In the genomic region with DNA sequence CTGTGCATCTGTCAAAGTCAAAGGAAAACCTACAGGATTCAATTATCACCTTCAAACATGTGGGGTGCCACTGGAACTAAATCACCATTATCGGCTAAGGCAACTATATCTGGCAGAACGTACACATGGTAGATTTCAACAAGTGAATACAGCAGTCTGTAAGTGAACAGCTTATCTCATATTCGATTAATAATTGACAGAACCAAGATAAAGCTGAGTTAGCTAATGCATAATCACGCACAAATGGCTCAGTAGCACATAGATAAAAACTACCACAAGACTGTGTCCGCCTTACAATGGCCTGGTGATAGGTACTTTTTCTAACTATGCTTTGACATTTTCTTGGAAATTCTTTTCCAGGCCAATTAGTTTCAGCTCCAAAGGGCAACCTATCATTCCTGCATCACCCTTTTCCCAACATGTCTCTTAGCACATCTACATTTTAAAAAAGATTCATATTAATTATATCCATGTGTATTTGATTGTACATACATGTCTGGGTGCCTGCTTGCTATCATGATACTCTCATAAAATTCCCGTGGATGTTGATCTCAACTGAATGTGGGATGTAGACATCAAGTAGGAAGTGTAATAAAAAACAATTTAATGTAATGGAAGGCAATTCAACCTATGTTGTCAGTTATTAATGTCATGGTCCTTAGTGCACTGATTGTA, we compare ENCODE assay signal across 28 mouse cellular contexts.
DNase-seq lines count a peak whose midpoint lies in the region; ATAC-seq and TF ChIP-seq lines count a peak whose summit lies in the region.
"Had no signal": no experiment of that assay in that cellular context is flagged by ENCODE, and none has a peak within 500 bp of the region (broad histone marks: within the 10 kb centered on the region; RNA-seq: fewer than 3 reads in every experiment).

No protein-coding gene starts in this region.

- DNase-seq in liver, embryonic 11.5 days (ENCODE audit: low spot score): no peak
- no peak for DNase-seq in kidney, postnatal 10 days
- DNase-seq in hindbrain, embryonic 10.5 days (ENCODE audit: low spot score): no peak
- DNase-seq in cerebellum, adult 11-12 months: no peak
- DNase-seq: adrenal gland, adult 2 months; adrenal gland, postnatal 14 days; cerebellum, adult 11 months; cerebellum, adult 8-10 months; cerebellum, postnatal 10 days; cerebellum, postnatal 36 days; embryo, embryonic 11 days; gastrocnemius, postnatal 10 days; gastrocnemius, postnatal 36 days; heart, postnatal 10 days; heart, postnatal 36 days had no signal

- H3K36me3 ChIP-seq in liver, embryonic 16.5 days (ENCODE audit: control insufficient read depth, insufficient read depth): no peaks in the 10 kb centered on the region
- no peaks in the 10 kb centered on the region for H3K36me3 ChIP-seq in liver, embryonic 11.5 days (ENCODE audit: control insufficient read depth, insufficient read depth, low read length)
- no peaks in the 10 kb centered on the region for H3K36me3 ChIP-seq in intestine, embryonic 15.5 days
- H3K36me3 ChIP-seq in intestine, postnatal 0 days (ENCODE audit: control insufficient read depth, insufficient read depth): no peaks in the 10 kb centered on the region
- H3K36me3 ChIP-seq in stomach, embryonic 16.5 days (ENCODE audit: control insufficient read depth, insufficient read depth, low read length): no peaks in the 10 kb centered on the region
- H3K36me3 ChIP-seq in hindbrain, embryonic 10.5 days: no peaks in the 10 kb centered on the region
- H3K36me3 ChIP-seq: embryonic facial prominence, embryonic 10.5 days; embryonic facial prominence, embryonic 13.5 days; forebrain, embryonic 12.5 days; heart, embryonic 12.5 days; heart, embryonic 15.5 days; hindbrain, embryonic 15.5 days had no signal

- WGBS in liver, embryonic 16.5 days (ENCODE audit: insufficient replicate concordance): 53% methylated on average over 6 of the region's 6 CpGs
- WGBS in liver, embryonic 11.5 days: 55% methylated on average over 6 of the region's 6 CpGs
- 59% methylated on average over 6 of the region's 6 CpGs for WGBS in intestine, embryonic 15.5 days
- 45% methylated on average over 6 of the region's 6 CpGs for WGBS in intestine, postnatal 0 days
- 60% methylated on average over 6 of the region's 6 CpGs for WGBS in stomach, embryonic 16.5 days
- 90% methylated on average over 6 of the region's 6 CpGs for WGBS in hindbrain, embryonic 10.5 days

- peak; percentile 21; the same call in 1 of the 2 replicates for ATAC-seq in liver, embryonic 16.5 days (ENCODE audit: low read depth)
- ATAC-seq in liver, embryonic 11.5 days (replicated peaks; ENCODE audit: low FRiP score): no peak
- ATAC-seq in intestine, embryonic 15.5 days: peak; percentile 97
- ATAC-seq in intestine, postnatal 0 days: peak; percentile 97
- peak; percentile 92 for ATAC-seq in stomach, embryonic 16.5 days (ENCODE audit: insufficient read depth, low FRiP score)
- ATAC-seq: CD4-positive, CD25-positive, alpha-beta regulatory T cell, adult 4 months; forebrain, embryonic 16.5 days had no signal

- no peaks in the 10 kb centered on the region for H3K9me3 ChIP-seq in liver, embryonic 16.5 days (replicated peaks; ENCODE audit: control insufficient read depth, low read length)
- no peaks in the 10 kb centered on the region for H3K9me3 ChIP-seq in liver, embryonic 11.5 days (ENCODE audit: control insufficient read depth, low read length)
- H3K9me3 ChIP-seq in intestine, embryonic 15.5 days: no peaks in the 10 kb centered on the region
- no peaks in the 10 kb centered on the region for H3K9me3 ChIP-seq in intestine, postnatal 0 days (ENCODE audit: control insufficient read depth)
- no peaks in the 10 kb centered on the region for H3K9me3 ChIP-seq in stomach, embryonic 16.5 days (replicated peaks; ENCODE audit: control insufficient read depth, low read length)
- H3K9me3 ChIP-seq in hindbrain, embryonic 10.5 days: no peaks in the 10 kb centered on the region
- H3K9me3 ChIP-seq: embryonic facial prominence, embryonic 10.5 days; embryonic facial prominence, embryonic 13.5 days; forebrain, embryonic 12.5 days; heart, embryonic 12.5 days; heart, embryonic 15.5 days; hindbrain, embryonic 15.5 days had no signal

- no peak overlapping the region for H3K4me3 ChIP-seq in liver, embryonic 16.5 days (ENCODE audit: low read depth, low read length)
- H3K4me3 ChIP-seq in liver, embryonic 11.5 days (ENCODE audit: low read depth, low read length): no peak overlapping the region
- H3K4me3 ChIP-seq in intestine, embryonic 15.5 days (replicated peaks): no peak overlapping the region
- no peak overlapping the region for H3K4me3 ChIP-seq in intestine, postnatal 0 days (ENCODE audit: low read depth, low read length)
- H3K4me3 ChIP-seq in stomach, embryonic 16.5 days (replicated peaks; ENCODE audit: low read length): no peak overlapping the region
- H3K4me3 ChIP-seq in hindbrain, embryonic 10.5 days: no peak overlapping the region
- H3K4me3 ChIP-seq: embryonic facial prominence, embryonic 10.5 days; embryonic facial prominence, embryonic 13.5 days; erythroblast, embryonic 14.5 days; forebrain, embryonic 12.5 days; heart, embryonic 12.5 days; heart, embryonic 15.5 days; hindbrain, embryonic 15.5 days had no signal

- TF ChIP-seq CTCF in intestine, postnatal 0 days (IDR thresholded peaks at IDR 0.05; ENCODE audit: low read depth): no peak

- H3K27me3 ChIP-seq in liver, embryonic 16.5 days (ENCODE audit: control insufficient read depth, insufficient read depth, low read depth, low read length): no peaks in the 10 kb centered on the region
- H3K27me3 ChIP-seq in liver, embryonic 11.5 days (replicated peaks; ENCODE audit: control insufficient read depth, insufficient read depth, low read length): no peaks in the 10 kb centered on the region
- H3K27me3 ChIP-seq in intestine, embryonic 15.5 days (replicated peaks): no peaks in the 10 kb centered on the region
- no peaks in the 10 kb centered on the region for H3K27me3 ChIP-seq in intestine, postnatal 0 days (replicated peaks; ENCODE audit: control insufficient read depth, insufficient read depth, low read length)
- no peaks in the 10 kb centered on the region for H3K27me3 ChIP-seq in stomach, embryonic 16.5 days (ENCODE audit: control insufficient read depth, insufficient read depth, low read length)
- H3K27me3 ChIP-seq in hindbrain, embryonic 10.5 days (ENCODE audit: insufficient read depth, poor library complexity, severe bottlenecking): no peaks in the 10 kb centered on the region
- H3K27me3 ChIP-seq: embryonic facial prominence, embryonic 13.5 days; forebrain, embryonic 12.5 days; heart, embryonic 12.5 days; heart, embryonic 15.5 days; hindbrain, embryonic 15.5 days had no signal

- H3K9ac ChIP-seq in liver, embryonic 16.5 days (ENCODE audit: low read depth, low read length): no peak overlapping the region
- no peak overlapping the region for H3K9ac ChIP-seq in liver, embryonic 11.5 days (ENCODE audit: low read depth, low read length)
- no peak overlapping the region for H3K9ac ChIP-seq in intestine, embryonic 15.5 days
- no peak overlapping the region for H3K9ac ChIP-seq in intestine, postnatal 0 days (ENCODE audit: low read depth, low read length)
- H3K9ac ChIP-seq in stomach, embryonic 16.5 days (ENCODE audit: low read length): no peak overlapping the region
- H3K9ac ChIP-seq: embryonic facial prominence, embryonic 13.5 days; forebrain, embryonic 12.5 days; heart, embryonic 12.5 days; heart, embryonic 15.5 days; hindbrain, embryonic 15.5 days had no signal

- no peak overlapping the region for H3K4me2 ChIP-seq in liver, embryonic 16.5 days (ENCODE audit: low read depth, low read length)
- H3K4me2 ChIP-seq in liver, embryonic 11.5 days: no peak overlapping the region
- H3K4me2 ChIP-seq in intestine, embryonic 15.5 days (replicated peaks): no peak overlapping the region
- peak overlapping the region; percentile 33 for H3K4me2 ChIP-seq in intestine, postnatal 0 days (replicated peaks; ENCODE audit: low read depth)
- no peak overlapping the region for H3K4me2 ChIP-seq in stomach, embryonic 16.5 days (ENCODE audit: low read depth, low read length)
- H3K4me2 ChIP-seq: embryonic facial prominence, embryonic 13.5 days; forebrain, embryonic 12.5 days; heart, embryonic 12.5 days; heart, embryonic 15.5 days; hindbrain, embryonic 15.5 days had no signal

- H3K27ac ChIP-seq in liver, embryonic 16.5 days (ENCODE audit: low read length): no peak overlapping the region
- H3K27ac ChIP-seq in liver, embryonic 11.5 days (ENCODE audit: low read depth, low read length): no peak overlapping the region
- H3K27ac ChIP-seq in intestine, embryonic 15.5 days: no peak overlapping the region
- H3K27ac ChIP-seq in intestine, postnatal 0 days (ENCODE audit: low read depth, low read length): peak overlapping the region; percentile 57
- H3K27ac ChIP-seq in stomach, embryonic 16.5 days (ENCODE audit: low read length): no peak overlapping the region
- H3K27ac ChIP-seq in hindbrain, embryonic 10.5 days: no peak overlapping the region
- H3K27ac ChIP-seq: embryonic facial prominence, embryonic 10.5 days; embryonic facial prominence, embryonic 13.5 days; forebrain, embryonic 12.5 days; heart, embryonic 15.5 days; hindbrain, embryonic 15.5 days had no signal

- H3K4me1 ChIP-seq in liver, embryonic 16.5 days (ENCODE audit: control insufficient read depth, low read depth, low read length): no peaks in the 10 kb centered on the region
- no peaks in the 10 kb centered on the region for H3K4me1 ChIP-seq in liver, embryonic 11.5 days (replicated peaks; ENCODE audit: control insufficient read depth, insufficient read depth, low read length)
- no peaks in the 10 kb centered on the region for H3K4me1 ChIP-seq in intestine, embryonic 15.5 days (replicated peaks)
- H3K4me1 ChIP-seq in intestine, postnatal 0 days (replicated peaks; ENCODE audit: control insufficient read depth, insufficient read depth, low read length): no peaks in the 10 kb centered on the region
- no peaks in the 10 kb centered on the region; the same call in 1 of the 2 replicates for H3K4me1 ChIP-seq in stomach, embryonic 16.5 days (ENCODE audit: control insufficient read depth, insufficient read depth, low read length)
- H3K4me1 ChIP-seq in hindbrain, embryonic 10.5 days (replicated peaks): no peaks in the 10 kb centered on the region
- H3K4me1 ChIP-seq: embryonic facial prominence, embryonic 10.5 days; embryonic facial prominence, embryonic 13.5 days; forebrain, embryonic 12.5 days; heart, embryonic 12.5 days; heart, embryonic 15.5 days; hindbrain, embryonic 15.5 days had no signal
